Mouse (Mus musculus): ENCODE measurements at regions not wholly inside any gene's neighbourhood (a gene's known extent, or its start where the extent isn't known, plus 50 kb on each side); places are given as distances from the start of the nearest gene placed in this dataset.
"Not testable (repeated sequence)": the region's sequence is repeated elsewhere in the genome, so short reads cannot be mapped to it uniquely, and the experiment has no call there.

GRCm38 (mm10) chr13:16476515-16476914 is 464.9 kb downstream of the Inhba start:
- no peak for DNase-seq (ENCODE audit: low spot score in 2 of 2)

DNA sequence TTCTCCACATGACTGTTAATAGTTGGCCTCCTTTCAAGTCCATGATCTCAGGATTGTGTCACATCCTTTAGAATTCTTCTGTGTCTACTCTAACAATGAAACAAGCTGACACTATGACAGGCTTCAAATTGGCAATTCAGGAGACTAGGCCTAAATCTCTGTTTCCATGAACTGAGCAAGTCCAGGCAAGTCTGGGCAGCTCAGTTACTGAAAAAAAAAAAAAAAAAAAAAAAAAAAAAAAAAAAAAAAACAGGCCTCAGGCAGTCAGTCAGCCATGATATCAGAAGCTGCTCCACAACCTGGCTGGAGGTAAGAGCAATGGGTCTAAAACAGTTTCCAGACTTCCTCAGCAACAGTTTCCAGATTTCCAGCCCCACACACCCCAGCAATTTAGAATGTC is 475.6 kb downstream of the Inhba start:
- DNase-seq (ENCODE audit: low spot score in 2 of 2) = no peak

- DNase-seq (ENCODE audit: low spot score in 2 of 2) = not testable (repeated sequence)
Observed at GRCm38 (mm10) chr13:16490680-16491079, 479.0 kb downstream of the Inhba start.

GRCm38 (mm10) chr13:16498052-16498451 is 486.4 kb downstream of the Inhba start:
- no peak for DNase-seq (ENCODE audit: low spot score in 2 of 2)

GRCm38 (mm10) chr13:16512876-16513275 is 501.2 kb downstream of the Inhba start:
- DNase-seq (ENCODE audit: low spot score in 2 of 2) = no peak

DNA sequence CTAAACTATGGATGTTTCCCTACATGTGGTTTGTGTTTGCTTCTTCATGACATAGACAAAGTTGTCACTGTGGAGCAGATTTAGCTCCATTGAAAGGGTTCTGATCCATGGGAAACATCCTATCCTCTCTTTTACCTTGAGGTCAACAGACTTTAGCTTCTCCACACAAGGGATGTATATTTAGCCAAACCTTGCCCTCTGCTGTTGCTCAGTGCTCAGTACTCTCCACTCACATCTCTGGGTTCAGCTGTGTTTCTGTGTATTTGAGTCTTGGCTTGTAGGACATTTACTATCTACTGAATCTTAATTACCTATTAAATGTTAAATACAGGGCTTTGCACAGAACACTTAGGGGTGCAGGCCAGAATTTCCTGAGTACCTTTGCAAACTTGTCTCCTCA is 503.5 kb downstream of the Inhba start:
- no peak for DNase-seq (ENCODE audit: low spot score in 2 of 2)

DNA sequence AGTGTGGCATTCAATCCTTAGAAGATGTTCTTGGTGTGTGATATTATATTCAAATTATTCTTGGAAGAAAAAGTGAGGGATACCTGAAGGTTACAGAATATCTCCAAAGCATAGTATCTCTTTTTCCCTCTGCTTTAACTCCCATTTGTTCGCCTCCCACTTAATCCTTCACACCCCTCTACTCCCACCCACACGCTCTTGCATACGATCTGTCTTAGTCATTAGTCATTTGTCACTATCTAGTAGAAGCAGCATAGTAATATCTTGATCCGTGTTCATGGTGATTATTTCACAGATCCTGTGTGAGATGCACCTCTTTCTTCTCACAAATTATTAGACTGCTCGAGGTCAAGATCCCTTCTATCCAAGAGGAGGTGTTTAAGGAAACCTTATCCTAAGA is 517.4 kb downstream of the Inhba start:
- DNase-seq (ENCODE audit: low spot score in 2 of 2) = no peak

DNA sequence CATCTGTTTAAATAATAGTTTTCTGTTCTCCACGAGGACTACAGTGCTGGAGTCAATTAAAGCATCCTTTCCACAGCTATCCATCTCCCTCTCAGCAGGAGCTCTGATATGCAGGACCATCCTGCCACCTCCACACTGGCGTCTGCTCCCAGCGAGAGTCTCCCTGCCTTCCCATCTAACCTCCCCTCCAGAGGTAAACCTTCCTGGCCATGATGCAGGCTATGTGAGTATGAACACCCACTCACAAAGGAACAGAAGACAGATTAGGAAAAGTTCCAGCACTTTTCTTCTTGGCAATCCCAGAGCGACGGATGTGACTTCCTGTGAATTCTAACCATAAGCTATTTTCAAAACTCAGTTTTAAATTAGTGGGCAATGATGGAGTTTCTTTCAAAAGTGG is 532.1 kb downstream of the Inhba start:
- no peak for DNase-seq (ENCODE audit: low spot score in 2 of 2)

- DNase-seq (ENCODE audit: low spot score in 2 of 2) = no peak
Observed at GRCm38 (mm10) chr13:16550060-16550459, 538.4 kb downstream of the Inhba start.

DNA sequence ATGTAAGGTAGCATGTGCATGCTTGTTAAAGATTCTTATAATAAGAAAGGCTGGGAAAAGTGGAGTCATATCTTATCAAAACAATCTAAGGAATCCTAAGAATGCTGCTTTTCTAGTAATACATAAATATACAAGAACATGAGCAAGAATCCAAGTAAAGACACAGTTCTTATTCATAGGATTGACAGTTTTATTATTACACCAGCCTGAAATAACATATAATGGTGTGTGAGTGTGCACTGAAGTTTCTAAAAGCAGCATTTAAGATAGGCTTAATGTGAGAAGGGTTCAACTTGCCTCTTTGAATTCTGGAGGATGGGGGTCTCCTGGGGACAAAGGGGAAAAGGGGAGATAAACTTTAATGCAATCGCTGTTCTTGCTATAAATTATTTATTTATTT is 553.3 kb downstream of the Inhba start:
- DNase-seq (ENCODE audit: low spot score in 2 of 2) = no peak

GRCm38 (mm10) chr13:16574069-16574468 is 562.4 kb downstream of the Inhba start:
- peak in 1 of 2 experiments; percentile 2 for DNase-seq (ENCODE audit: low spot score in 2 of 2)

DNA sequence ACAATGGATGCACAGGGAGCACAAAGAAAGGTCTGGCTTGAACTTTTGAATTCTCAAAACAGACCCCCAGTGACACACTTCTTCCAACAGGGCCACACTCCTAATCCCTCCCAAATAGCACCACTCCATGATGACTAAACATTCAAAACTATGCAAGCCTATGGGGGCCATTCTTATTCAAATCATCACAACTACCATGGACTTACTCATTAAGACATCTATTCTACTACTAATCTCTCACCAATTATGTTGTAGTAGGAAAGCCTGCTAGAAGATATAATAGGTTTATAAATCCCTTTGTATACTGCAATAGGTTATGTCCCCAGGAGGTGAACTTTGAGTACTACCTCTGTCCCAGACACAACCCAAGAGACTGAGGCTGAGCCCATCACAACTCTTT is 574.6 kb downstream of the Inhba start:
- no peak for DNase-seq (ENCODE audit: low spot score in 2 of 2)

DNA sequence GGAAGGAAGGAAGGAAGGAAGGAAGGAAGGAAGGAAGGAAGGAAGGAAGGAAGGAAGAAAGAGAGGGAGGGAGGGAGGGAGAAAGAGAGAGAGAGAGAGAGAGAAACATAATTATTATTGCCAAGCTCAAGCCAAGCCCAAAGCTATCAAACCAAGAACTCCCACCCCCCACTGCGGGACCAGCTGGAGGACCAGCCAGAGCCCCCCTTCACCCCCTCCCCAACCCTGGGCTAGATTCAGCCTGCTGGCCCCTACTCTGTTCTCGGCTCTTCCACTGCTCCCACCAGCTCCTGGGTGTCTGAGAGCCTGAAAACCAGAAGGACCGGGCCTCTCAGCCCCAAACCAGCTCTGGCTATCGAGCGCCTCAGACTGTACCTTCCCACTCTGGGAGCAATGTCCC is 608.1 kb downstream of the Inhba start:
- DNase-seq (ENCODE audit: low spot score in 2 of 2) = peak in 1 of 2 experiments; percentile 17

GRCm38 (mm10) chr13:16626584-16626983 is 614.9 kb downstream of the Inhba start:
- DNase-seq (ENCODE audit: low spot score in 2 of 2) = no peak

DNA sequence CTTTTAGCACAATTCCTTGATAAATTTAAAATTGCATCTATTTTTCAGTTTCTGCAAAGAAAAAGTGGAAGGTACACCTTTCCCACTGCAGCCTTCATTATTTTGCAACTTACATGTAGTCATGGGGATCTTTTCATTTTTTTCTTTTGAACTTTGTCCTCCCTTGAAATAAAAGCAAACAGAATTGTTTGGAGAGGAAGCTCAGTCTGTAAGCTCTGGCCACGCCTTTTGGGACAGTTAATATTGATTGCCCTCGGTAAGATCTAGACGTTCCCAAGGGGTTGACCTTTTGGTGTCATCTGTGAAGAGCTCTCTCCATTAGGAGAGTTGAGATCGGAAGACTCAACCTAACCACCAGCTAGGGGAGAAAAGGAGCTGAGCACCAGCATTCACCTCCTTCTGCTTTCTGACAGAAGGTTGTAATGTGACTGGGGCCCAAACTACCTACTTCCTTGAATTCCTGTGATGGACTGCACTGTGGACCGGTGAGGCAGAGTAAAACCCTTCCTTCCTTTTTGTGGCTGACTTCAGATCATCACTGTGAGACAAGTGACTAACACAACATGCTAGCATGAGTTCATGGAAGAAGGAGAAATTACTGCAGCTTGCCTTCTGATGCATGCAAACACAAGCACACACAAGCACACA is 621.9 kb downstream of the Inhba start:
- no peak for DNase-seq (ENCODE audit: low spot score in 2 of 2)

DNA sequence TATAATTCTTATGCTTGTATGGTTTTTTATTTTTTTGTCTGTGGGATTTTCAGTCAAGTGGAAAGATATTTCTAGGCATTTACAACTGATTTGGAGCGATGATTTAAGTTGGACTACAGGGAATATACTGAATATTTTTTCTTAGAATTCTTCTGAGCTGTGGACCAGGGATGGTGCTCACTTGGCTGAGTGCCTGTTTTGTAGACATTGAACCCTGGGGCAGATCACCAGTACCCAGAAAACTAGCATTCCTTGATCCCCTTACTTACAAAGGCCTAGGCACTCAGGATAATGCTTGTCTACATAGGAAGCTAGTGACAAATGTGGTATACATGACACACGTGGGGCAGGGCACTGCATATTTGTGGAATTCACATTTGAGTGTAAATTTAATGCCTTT is 624.6 kb downstream of the Inhba start:
- DNase-seq (ENCODE audit: low spot score in 2 of 2) = no peak

DNA sequence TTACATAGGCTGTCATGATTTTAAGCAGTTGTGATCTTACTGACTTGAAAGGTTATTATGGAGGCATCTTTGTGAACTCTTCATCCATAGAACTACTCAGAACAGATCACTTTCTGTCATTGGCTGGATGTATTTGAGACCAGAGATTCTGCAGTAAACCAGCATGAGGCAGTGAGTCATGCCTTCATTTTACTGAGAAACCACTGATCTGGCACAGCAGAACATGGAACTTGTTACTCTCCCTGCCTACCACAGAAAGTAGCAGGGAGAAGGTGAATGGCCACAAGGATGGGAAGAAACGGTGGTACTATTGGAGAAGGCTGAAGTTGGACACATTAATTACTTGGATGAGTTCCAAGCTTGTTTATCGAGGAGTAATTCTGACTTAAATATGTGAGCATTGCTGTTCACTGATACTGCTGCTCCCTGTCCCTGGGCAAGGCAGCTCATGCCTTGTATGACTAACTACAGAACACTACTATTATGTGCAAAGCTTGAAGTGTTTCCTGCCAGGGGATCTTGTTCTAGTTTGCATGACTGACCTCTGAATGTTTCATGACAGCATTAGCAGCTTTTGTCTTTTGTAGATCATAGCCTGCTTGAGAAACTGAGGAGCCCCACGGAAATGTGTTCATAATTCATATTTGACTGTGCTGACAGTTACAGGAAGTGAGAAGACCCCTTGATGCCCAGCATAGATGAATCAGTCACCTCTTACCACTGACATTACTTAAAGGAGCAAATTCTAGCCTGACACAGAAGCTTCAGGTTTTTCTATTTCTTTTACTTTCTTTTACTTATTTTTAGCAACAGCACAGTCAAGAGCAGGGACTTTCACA is 630.2 kb downstream of the Inhba start:
- DNase-seq (ENCODE audit: low spot score in 2 of 2) = no peak

- peak in 1 of 2 experiments; percentile 36 for DNase-seq (ENCODE audit: low spot score in 2 of 2)
Observed at GRCm38 (mm10) chr13:16642450-16642994, 630.9 kb downstream of the Inhba start.

GRCm38 (mm10) chr13:16645311-16645710 is 633.7 kb downstream of the Inhba start:
- DNase-seq (ENCODE audit: low spot score in 2 of 2) = peak in 1 of 2 experiments; percentile 8

DNA sequence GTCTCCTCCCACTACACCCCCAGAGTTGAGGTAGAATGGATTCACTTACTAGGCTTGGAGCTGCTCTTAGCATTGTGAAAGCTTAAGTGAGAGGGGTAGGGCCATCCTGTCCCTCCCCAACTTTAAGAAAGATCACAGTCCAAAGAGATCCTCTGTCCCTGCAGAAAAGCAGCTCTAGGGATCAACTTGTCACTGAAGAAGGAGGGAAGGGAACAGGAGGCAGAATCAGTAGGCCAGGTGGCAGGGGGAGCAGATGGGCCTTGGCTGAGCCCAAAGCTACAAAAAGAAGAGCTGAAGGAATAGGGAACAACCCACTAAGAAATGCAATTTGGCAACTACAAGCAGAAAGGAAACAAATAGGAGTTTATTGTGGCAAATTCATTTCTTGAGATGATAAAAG is 634.4 kb downstream of the Inhba start:
- DNase-seq (ENCODE audit: low spot score in 2 of 2) = peak in 1 of 2 experiments; percentile 11

DNA sequence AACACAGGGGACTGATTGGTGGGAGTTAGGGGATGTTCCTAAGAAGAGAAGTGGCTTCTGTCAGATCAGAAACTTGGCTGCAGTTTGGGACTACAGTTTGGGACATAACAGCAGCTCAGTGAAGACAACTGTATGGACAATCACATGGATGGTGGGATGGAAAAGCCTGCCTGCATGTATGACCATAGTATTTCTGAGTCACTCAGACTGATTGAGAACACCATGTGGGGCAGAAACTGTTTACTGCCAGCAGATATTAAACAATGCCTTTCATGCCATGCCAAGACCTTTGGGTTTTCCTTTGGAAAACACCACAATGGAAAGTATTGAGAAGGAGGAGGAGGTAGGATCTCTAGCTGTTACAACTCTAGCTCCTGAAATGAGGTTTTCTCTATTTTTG is 635.0 kb downstream of the Inhba start:
- no peak for DNase-seq (ENCODE audit: low spot score in 2 of 2)

- no peak for DNase-seq (ENCODE audit: low spot score in 2 of 2)
Observed at GRCm38 (mm10) chr13:16656110-16656509, 644.5 kb downstream of the Inhba start.

- DNase-seq (ENCODE audit: low spot score in 2 of 2) = no peak
Observed at GRCm38 (mm10) chr13:16659894-16660293, 648.2 kb downstream of the Inhba start.
